Mouse (Mus musculus): ENCODE measurements at regions not wholly inside any gene's neighbourhood (a gene's known extent, or its start where the extent isn't known, plus 50 kb on each side); places are given as distances from the start of the nearest gene placed in this dataset.

DNA sequence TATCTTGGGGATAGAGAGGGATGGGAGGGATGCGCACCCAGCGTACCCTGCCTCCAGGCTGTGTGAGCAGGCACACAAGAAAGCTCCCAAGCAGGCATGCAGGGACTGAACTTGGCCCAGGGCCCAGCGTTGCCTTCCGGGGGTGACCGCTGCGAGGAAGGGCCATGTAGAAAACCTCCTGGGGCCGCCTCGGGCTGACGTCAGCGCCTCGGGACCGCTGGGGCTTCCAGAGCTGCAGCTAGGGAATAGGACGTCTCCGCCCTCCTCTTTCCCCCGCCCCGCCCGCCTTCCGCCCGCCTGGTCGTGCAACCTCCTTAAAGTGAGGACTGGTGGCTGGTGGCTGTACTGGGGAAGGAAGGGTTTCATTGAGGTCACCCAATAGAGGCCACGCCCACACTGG, 948.4 kb downstream of the 4930447A16Rik start:
- TF ChIP-seq CTCF (IDR thresholded peaks at IDR 0.05) = no peak; the same call in 1 of the 2 replicates
- peak; percentile 68; the same call in 1 of the 2 replicates for TF ChIP-seq EP300 (IDR thresholded peaks at IDR 0.05)

Measured in lung, postnatal 0 days (tissue).